Mouse (Mus musculus): ENCODE measurements around the gene Slc48a1.

DNA sequence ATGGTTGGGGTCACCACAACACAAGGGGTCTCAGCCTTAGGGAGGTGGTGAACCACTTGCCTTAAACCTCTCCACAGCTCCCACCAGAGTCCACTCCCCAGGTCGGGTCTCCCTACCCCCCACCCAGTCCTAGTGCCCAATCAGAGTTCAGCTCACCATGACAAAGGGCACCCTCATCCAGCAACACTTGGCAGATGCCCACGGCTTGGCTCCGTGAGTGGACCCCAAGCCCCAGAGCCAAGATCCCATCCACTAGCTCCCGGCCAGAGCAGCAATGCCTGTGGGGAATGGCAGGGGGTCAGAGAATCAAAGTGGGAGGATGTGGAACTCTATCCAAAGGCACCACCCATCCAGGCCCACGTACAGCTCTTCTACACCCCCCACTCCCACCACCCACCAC lies 17.4 kb upstream of the Slc48a1 start:
- TF ChIP-seq POLR2A (IDR thresholded peaks at IDR 0.05; ENCODE audit: control insufficient read depth in 1 of 2, insufficient read depth in 1 of 2, low read depth in 1 of 2, low read length in 2 of 2, poor library complexity in 1 of 2), result no peak
- TF ChIP-seq ZMIZ1 (IDR thresholded peaks at IDR 0.05; ENCODE audit: low read depth, low read length), result no peak
- TF ChIP-seq CTCF (IDR thresholded peaks at IDR 0.05 in 2 of 3, conservative IDR thresholded peaks at IDR 0.05 in 1 of 3; ENCODE audit: control insufficient read depth in 1 of 3, insufficient read depth in 1 of 3, low read depth in 2 of 3, low read length in 3 of 3, poor library complexity in 1 of 3, severe bottlenecking in 1 of 3), result no peak

Data from MEL (cell line).